Mouse (Mus musculus): ENCODE data around the gene Cdc123. TPM values are rescaled to one million over a fixed set of nuclear protein-coding genes. Genes with fewer than 3 reads are reported as not detected.

Cdc123 gene
- total RNA-seq, 2 experiments from 2014 or later, result 139 to 156 TPM

DNA sequence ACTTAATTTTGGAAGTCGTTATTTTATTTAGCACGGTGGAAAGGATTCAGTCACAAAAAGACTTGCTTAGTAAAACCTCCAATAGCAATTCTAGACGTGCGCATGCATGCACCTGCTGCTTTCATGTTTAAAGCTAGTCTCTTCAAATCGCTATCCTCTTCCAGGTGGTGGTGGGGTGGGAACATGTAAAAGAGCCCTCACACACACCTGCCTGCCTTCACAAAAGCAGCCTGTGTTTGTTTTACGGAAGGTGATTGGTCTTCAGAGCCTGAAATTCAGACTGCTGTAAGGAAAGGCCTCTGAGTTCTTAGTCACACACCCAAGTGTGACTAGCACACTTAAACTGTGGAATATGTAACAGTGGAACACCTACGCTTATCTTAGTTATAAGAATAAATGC lies 39.7 kb downstream of the Cdc123 start:
- DNase-seq (ENCODE audit: low spot score in 2 of 2), result no peak

DNA sequence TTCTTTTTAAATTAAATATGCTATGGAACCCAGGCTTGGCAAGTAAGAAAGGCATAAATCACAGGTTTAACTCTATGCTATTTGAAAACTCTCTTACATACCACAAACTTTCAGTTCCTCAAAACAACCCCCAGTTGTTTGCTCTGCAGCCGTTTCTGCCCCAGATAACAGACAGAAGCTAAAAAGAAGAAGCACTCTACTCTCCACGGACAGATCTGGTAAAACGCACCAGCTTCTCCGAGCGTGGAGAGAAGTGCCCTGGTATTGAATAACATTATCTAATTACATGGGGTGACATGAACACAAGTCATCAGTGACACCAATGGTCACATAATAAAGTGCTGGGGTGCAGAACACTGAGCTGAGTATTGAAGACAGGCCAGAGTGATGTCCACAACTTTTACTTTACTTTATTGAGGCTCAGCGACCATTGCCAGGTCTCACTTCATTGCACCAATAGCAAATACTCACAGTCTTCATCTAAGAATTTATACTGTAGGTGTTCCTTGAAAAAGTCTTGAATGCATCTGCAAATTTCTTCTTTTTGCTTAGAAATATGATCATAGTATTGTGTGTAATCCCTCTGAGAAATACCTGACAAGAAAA lies 40.4 kb downstream of the Cdc123 start:
- no peak for DNase-seq (ENCODE audit: low spot score in 2 of 2)

DNA sequence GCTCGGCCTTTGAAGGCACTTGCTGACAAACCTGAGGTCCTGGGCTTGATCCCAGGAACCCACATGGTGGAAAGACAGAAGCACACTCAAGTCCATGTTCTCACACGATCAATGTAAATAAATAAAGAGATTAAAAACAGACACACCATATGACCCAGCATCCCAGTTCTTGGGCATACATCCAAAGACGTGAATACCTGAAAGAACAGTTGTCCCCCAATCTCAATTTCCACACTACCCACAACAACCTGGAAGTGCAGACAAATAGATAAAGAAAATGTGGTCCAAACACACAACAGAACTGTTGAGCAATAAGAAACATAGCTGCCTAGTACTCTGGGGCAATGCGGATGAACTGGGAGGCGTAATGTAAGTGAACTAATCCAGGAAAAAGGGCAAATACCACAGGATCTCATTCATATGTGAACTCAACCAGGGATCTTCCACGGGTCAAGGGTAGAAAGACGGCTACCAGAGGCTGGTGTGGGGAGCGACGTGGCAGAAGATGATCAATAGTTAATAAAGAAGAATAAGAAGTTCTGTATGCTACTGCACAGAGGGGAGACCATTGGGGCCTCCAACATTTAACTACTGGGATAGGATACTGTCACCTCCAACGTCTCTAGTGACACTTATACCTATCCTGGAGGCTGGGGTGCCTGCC lies 42.9 kb downstream of the Cdc123 start:
- no peak for DNase-seq (ENCODE audit: low spot score in 2 of 2)

DNA sequence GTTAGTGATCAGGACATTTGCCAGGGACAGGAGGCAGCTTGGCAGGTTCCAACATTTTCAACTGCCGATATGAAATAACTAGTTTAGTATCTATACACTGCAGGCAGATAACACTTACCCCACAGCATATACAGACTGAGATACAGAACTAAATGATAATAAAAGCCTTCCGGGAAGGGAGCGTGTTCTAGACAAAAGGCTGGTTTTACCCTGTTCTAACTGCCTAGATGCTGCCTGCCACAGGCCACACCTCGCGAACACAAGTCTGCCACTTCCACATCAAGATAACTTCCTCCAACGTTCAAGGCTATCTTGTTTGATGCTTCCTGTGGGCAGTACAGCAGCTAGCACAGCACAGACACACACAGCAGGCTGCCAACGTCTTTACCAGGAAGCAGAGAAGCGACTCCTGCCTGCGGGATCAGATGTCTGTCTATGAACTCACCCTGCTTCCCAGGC lies 43.8 kb downstream of the Cdc123 start:
- DNase-seq (ENCODE audit: low spot score in 2 of 2), result no peak

- no peak for DNase-seq (ENCODE audit: low spot score in 2 of 2)
These were observed 46.9 kb downstream of the Cdc123 start for GRCm38 (mm10) chr2:5797816-5798672.

DNA sequence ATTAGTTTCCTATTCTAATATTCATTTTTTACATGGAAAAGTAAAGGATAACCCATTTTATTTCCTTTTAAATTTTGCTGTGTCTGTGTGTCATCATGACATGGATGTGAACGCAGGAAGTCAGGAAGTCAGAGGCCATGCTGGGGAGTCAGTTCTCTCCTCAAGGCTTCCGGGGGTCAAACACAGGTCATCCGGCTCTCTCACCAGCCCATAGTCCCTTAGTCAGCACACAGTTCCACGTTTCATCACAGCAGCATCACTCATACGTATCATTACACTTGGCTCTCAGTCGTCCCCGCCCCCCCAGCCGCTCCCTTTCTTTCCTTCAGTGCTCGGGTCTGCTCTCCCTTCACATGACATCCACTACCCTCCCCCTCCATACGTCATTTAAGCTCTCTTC lies 51.2 kb downstream of the Cdc123 start:
- no peak for DNase-seq (ENCODE audit: low spot score in 2 of 2)

DNA sequence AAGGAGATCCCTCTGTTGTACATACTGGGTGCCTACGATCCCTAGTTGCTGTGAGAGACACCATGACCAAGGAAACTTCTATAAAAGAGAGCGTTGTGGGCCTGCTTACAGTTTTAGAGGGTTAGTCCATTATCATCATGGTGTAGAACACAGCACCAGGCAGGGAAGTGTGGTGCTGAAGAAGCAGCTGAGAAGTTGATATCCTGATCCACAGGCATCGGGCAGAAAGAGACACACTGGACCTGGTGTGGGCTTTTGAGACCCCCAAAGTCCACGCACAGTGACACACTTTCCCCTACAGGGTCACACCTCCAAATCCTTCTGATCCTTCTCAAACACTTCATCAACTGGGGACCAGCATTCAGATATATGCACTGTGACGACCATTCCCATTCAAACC lies 52.9 kb downstream of the Cdc123 start:
- no peak for DNase-seq (ENCODE audit: low spot score in 2 of 2)

DNA sequence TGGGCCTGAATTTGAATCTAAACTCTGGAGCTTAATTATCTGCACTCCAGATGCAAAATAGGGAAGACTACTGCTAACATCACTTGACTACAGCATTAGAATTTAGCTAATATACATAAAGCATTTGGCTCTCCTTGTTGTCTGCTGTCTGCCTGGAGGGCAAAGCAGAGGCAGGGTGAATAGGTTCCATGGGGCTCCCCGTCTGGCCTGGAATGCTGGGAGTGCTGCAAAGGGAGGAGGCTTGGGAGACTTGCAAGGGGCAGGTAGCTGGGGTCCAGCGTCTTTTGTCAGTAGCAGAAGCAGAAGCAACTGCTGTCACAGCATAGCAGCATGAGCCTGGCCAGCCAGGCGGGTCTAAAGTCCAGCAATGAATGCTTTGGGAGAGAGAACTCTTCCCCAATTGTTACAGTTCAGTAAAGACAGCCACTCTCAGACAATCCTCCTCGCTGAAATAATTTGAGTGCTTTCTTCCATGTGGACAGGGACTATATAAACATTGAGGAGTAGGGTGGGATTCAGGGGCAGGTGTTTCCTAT lies 55.3 kb downstream of the Cdc123 start:
- DNase-seq (ENCODE audit: low spot score in 2 of 2), result no peak

DNA sequence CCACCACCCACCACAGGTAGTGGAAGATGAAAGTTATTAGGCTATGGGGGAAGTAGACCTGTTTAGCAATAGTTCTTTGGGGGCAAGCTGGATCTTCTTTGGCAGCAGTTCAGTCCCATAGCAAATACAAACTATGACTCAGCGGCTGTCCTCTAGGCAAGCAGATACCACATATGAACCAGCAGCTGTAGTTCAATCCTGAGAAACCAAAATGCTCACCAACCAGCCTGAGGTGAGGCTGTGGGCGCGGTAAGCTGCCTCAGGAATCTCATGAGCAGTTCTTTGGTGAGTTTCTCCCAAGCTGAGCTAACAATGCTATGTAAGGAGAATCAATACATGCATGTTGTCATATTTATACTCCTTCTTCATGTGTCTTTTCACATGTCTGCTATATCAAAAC lies 57.6 kb downstream of the Cdc123 start:
- DNase-seq (ENCODE audit: low spot score in 2 of 2), result no peak

- no peak for DNase-seq (ENCODE audit: low spot score in 2 of 2)
These were observed 72.5 kb downstream of the Cdc123 start for GRCm38 (mm10) chr2:5772464-5772863.

GRCm38 (mm10) chr2:5770708-5771241 lies 74.2 kb downstream of the Cdc123 start:
- DNase-seq (ENCODE audit: low spot score in 2 of 2), result no peak

GRCm38 (mm10) chr2:5769630-5770029 lies 75.3 kb downstream of the Cdc123 start:
- DNase-seq (ENCODE audit: low spot score in 2 of 2), result no peak

GRCm38 (mm10) chr2:5768946-5769345 lies 76.0 kb downstream of the Cdc123 start:
- DNase-seq (ENCODE audit: low spot score in 2 of 2), result no peak

DNA sequence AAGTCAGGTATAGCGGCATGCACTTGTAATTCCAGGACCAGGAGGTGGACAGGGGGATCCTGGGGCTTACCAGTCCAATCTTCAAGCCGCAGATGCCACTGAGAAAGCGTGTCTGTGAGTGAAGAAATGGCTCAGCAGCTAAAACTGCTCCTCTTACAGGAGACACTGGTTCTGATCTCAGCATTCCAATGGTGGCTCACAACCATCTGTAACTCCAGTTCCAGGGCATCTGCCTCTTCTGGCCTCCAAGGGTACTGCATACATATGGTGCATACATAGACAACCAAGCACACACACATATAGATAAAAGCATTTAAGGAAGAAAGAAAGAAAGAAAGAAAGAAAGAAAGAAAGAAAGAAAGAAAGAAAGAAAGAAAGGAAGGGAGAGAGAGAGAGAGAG lies 82.9 kb downstream of the Cdc123 start:
- no peak for DNase-seq (ENCODE audit: low spot score in 2 of 2)

GRCm38 (mm10) chr2:5760479-5761008 lies 84.4 kb downstream of the Cdc123 start:
- DNase-seq (ENCODE audit: low spot score in 2 of 2), result no peak

DNA sequence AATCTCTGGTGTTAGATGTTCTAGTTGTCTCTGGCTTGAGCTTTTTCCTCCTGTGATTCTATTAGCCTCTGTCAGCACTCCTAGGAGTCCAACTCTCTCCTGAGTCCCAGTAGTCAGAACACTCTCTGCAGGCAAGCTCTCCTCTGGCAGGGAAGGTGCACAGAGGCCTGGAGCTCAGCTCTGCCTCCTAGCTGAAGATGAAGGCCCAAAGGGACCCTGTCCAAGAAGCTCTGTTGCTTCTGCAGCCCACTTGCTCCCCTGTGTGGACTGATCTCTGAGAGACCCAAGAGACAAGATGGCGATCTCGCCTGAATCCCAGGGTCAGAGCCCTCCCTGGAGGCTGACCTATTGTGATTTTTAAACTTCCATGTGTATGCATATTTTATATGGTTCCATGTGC lies 86.4 kb downstream of the Cdc123 start:
- no peak for DNase-seq (ENCODE audit: low spot score in 2 of 2)

DNA sequence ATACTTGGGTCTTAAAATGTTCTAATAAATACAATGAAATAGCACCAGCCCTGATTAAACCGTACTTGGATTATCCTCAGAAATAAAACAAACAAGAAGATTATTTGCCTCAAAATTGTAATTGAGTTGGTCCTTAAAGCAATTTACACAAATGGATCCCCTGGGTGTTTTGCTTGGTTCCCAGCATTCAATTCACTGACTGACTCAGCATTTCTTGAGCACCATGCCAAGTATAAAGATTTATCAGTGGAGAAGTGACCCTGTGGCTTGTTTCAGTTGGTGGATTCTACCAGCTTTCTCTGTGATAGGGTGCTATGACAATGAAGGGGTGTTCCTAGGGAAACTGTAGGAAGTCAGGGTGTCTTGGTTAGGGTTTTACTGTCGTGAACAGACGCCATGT lies 94.1 kb downstream of the Cdc123 start:
- DNase-seq (ENCODE audit: low spot score in 2 of 2), result no peak

DNA sequence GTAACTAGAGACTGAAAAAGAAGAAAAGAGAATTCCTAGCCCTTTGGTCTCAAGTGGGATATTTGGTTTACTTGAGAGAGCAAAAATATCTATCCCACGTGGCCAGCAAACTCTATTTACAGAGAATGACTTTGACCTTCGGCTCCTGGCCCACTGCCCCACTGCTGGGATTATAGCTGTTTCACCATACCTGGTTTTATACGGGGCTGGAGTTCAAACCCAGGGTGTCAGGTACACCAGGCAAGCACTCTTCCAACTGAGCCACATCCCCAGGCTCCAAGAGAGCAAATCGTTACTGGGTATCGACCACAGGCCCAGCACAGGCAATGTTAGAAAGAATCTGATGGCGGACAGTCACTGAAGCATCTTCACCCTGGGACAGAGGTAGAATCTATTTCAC lies 95.8 kb downstream of the Cdc123 start:
- DNase-seq (ENCODE audit: low spot score in 2 of 2), result no peak

DNA sequence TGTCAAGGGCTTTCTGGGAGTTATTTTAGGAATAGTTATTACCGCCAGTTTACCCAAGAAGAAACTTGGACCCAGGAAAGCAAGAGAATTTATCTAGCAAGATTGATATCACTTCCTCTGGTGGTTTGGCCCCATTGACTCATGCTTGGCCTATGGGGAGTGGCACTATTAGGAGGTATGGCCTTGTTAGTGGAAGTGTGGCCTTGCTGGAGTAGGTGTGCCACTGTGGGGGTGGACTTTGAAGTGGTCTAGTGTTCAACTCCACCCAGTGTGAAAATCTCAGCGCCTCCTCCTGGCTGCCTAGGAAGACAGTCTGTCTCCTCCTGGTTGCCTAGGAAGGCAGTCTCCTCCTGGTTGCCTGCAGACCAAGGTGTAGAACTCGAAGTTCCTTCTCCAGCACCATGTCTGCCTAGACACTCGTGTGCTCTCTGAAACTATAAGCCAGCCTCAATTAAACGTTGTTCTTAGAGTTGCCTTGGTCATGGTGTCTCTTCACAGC lies 97.4 kb downstream of the Cdc123 start:
- DNase-seq (ENCODE audit: low spot score in 2 of 2), result no peak

- DNase-seq (ENCODE audit: low spot score in 2 of 2), result no peak
These were observed 98.4 kb downstream of the Cdc123 start for GRCm38 (mm10) chr2:5746529-5746928.

Measured in adrenal gland, postnatal 4 days (tissue).